Mouse (Mus musculus): ENCODE data around the gene Ttc7b.

Ttc7b gene

DNA sequence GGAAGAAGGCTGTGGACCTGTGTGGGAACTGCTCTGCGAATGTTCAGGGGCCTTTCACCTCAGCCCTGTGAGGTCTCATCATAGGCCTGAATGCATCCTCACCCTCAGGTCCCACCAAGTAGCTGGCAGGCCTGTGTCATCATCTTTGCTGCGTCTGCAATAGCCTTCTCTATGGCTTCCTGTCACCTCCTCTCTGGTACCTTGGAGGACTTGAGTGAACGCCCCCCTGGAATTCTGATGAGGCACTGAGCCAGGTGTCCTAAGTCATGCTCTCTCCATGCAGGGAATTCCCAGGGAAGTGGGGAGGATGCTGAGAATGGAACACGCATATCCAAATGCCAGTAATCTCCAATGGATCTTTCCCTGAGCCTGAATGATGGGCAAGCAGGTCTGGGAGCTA is 255.7 kb downstream of the Ttc7b start:
- DNase-seq = no peak

DNA sequence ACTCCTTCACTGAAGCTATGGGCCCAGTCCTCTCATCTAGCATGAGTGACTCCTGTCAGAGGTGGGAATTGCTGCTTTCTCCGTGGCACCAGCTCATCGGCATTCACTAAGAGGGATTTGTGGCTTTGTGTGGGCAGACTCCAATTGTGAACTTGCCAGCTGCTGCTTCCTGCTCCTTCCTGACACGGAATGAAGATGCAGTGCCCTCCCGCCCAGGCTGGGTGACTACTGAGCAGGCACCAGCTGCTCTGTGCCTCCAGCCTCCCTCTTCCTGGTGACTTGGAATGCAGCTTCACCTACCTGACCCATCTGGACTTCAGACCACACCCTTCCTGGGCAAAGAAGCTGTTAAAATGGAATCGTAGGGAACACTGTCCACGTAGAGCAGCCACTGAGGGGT is 257.8 kb downstream of the Ttc7b start:
- no peak for DNase-seq

DNA sequence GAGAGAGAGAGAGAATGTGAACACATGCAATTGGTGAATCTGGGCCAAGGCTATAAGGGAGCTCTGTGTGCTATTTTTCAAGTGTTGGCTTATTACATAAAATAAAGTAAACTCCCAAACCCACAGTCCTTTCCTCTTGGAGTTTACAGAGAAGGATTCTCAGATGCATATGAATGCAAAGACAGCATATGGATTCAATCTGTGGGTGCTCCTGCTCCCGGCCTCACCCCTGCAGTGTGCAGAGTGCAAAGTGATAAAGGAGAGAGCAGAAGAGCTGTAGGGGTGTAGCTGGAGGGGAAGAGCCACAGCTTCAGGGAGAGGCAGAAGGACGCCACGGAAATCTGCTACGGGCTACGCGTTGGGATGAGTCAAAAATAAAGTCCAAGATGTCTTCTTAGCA is 258.9 kb downstream of the Ttc7b start:
- DNase-seq = no peak

DNA sequence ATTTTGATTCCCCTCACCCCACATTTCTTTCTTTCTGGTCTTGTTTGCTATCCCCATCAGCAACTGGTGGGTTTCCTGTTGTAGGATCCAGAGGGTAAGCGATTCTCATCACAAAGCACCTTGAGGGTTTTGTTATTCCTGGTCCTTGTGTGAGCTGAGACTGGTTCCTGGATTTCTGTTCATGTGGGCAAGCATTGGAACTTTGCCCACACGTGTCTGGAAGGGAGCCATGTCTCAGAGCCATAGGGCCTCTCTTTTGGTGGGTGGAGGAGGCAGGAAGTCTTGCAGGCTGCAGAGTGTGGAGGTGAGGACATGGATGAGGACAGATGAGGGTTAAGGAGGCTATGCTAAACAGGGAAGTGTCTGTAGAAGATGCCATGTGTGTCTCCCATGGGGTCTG is 260.5 kb downstream of the Ttc7b start:
- no peak for DNase-seq

DNA sequence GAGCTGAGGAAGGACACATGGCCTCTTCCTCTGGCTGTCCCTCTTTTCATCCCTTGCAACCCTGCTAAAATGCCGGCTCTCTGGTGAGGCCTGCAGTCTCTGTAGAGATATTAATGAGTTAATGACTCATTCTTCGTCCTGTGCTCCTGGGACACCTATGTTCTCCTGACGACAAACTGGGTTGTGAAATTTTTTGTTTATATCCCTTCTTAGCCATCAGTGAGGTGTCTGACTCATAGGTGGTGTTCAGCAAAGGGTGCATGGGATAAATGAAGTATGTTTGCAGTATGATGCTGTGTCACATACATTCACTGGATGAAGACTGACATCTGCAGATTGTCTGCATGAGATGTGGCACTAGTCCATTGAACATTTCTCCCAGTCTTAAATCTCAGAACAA is 262.8 kb downstream of the Ttc7b start:
- no peak for DNase-seq

DNA sequence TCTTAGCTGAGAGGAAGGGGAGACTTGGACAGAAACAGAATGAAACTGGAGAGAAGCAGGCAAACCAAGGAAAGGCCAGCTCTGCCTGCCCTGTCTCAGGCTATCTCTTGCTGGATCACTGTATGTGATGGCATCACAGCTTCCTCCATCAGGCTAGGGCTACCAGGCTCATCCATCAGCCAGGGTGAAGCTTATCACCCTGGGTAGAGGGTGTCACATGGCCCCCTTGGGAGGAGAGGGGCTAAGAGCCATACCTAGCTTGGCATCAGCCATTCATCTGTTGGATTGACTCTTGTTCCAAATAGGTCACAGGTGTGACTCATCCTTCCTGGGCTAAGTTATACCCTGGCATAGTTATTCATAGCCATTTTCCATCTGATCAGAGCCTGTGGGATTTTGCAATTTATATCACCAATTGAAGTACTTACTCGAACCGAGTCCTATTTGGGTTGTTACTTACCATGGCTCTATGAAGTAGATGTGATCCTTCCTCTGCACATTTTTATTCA is 265.1 kb downstream of the Ttc7b start:
- no peak for DNase-seq

DNA sequence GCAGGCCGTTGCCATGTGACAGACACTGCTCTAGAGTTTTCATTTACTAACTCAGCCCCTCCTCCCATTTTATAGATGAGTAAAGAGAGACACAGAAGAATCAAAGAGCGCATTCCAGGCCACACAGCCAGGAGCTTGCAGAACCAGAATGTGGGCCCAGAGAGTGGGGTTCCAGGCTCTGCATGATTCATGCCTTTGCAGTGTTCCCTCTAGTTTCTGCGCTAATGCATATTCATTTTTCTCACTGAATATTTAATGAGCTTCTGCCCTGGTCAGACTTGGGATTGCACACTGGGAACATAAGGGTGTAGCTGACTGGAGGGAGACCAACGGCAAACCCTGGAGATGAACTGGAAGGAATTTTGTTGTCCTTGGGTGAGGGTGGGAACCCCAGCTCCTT is 266.2 kb downstream of the Ttc7b start:
- no peak for DNase-seq
